In genomic region chr19:46553541-46553955, GRCm38 (mm10) we compare ENCODE assay signal across 9 mouse cellular contexts. TPM values are rescaled to one million over a fixed set of nuclear protein-coding genes. Genes with fewer than 3 reads are reported as not detected.
DNase-seq lines count a peak whose midpoint lies in the region; ATAC-seq and TF ChIP-seq lines count a peak whose summit lies in the region.
"Had no signal": no experiment of that assay in that cellular context is flagged by ENCODE, and none has a peak within 500 bp of the region (broad histone marks: within the 10 kb centered on the region; RNA-seq: fewer than 3 reads in every experiment).

No protein-coding gene starts in this region.

- peak; percentile 78 for ATAC-seq in hindbrain, embryonic 15.5 days (ENCODE audit: low FRiP score, low read depth)
- ATAC-seq in midbrain, postnatal 0 days (ENCODE audit: low FRiP score) = no peak
- no peak for ATAC-seq in kidney, embryonic 14.5 days (ENCODE audit: low FRiP score, low TSS enrichment)

- H3K36me3 ChIP-seq in hindbrain, embryonic 15.5 days = peaks cover 49% of the 10 kb centered on the region
- H3K36me3 ChIP-seq in midbrain, postnatal 0 days (ENCODE audit: insufficient read depth, low read length) = peaks cover 32% of the 10 kb centered on the region
- H3K36me3 ChIP-seq in kidney, embryonic 14.5 days (ENCODE audit: control insufficient read depth, insufficient read depth, low read length) = peaks cover 56% of the 10 kb centered on the region

- no peaks in the 10 kb centered on the region for H3K27me3 ChIP-seq in hindbrain, embryonic 15.5 days
- H3K27me3 ChIP-seq in midbrain, postnatal 0 days (ENCODE audit: insufficient read depth, low read length) = no peaks in the 10 kb centered on the region
- H3K27me3 ChIP-seq in kidney, embryonic 14.5 days (ENCODE audit: control insufficient read depth, insufficient read depth, low read length) = no peaks in the 10 kb centered on the region

- H3K9ac ChIP-seq in hindbrain, embryonic 15.5 days = no peak overlapping the region
- H3K9ac ChIP-seq in midbrain, postnatal 0 days (replicated peaks; ENCODE audit: low read length, poor library complexity, severe bottlenecking) = no peak overlapping the region
- H3K9ac ChIP-seq in kidney, embryonic 14.5 days (ENCODE audit: low read depth, low read length) = no peak overlapping the region

- TF ChIP-seq POLR2A in bone marrow, adult 2 months (IDR thresholded peaks at IDR 0.05; ENCODE audit: borderline replicate concordance, control insufficient read depth, low read depth, low read length) = no peak

- H3K4me1 ChIP-seq in bone marrow, adult 2 months (ENCODE audit: control insufficient read depth, insufficient read depth, low read length) = no peaks in the 10 kb centered on the region; the same call in 1 of the 2 replicates
- peaks cover 8% of the 10 kb centered on the region for H3K4me1 ChIP-seq in hindbrain, embryonic 15.5 days (replicated peaks)
- H3K4me1 ChIP-seq in midbrain, postnatal 0 days (ENCODE audit: insufficient read depth, low read length) = no peaks in the 10 kb centered on the region
- H3K4me1 ChIP-seq in kidney, embryonic 14.5 days (ENCODE audit: control insufficient read depth, insufficient read depth, low read length) = no peaks in the 10 kb centered on the region

- H3K9me3 ChIP-seq in hindbrain, embryonic 15.5 days = no peaks in the 10 kb centered on the region
- H3K9me3 ChIP-seq in midbrain, postnatal 0 days (ENCODE audit: low read length) = no peaks in the 10 kb centered on the region
- H3K9me3 ChIP-seq in kidney, embryonic 14.5 days (ENCODE audit: control insufficient read depth, low read length) = no peaks in the 10 kb centered on the region

- DNase-seq in layer of hippocampus, adult 2 months (ENCODE audit: low spot score in 2 of 2) = peak; percentile 52 to 56
- DNase-seq in layer of hippocampus, adult 9-10 months (ENCODE audit: low spot score) = no peak
- DNase-seq in Muller cell, postnatal 12 days (ENCODE audit: inconsistent ontology term) = peak; percentile 80
- DNase-seq in midbrain, postnatal 0 days (ENCODE audit: low spot score) = peak; percentile 80
- DNase-seq in thymus, adult 18-20 months = no peak

- no peak overlapping the region for H3K4me2 ChIP-seq in hindbrain, embryonic 15.5 days
- H3K4me2 ChIP-seq in midbrain, postnatal 0 days (ENCODE audit: low read depth, low read length, poor library complexity, severe bottlenecking) = no peak overlapping the region
- no peak overlapping the region for H3K4me2 ChIP-seq in kidney, embryonic 14.5 days (replicated peaks; ENCODE audit: low read depth, low read length)

- WGBS in bone marrow, adult 2 months = 24% methylated on average over 11 of the region's 11 CpGs
- WGBS in hindbrain, embryonic 15.5 days = 44% methylated on average over 11 of the region's 11 CpGs
- 43% methylated on average over 11 of the region's 11 CpGs for WGBS in midbrain, postnatal 0 days
- 78% methylated on average over 11 of the region's 11 CpGs for WGBS in kidney, embryonic 14.5 days

- no peak overlapping the region; the same call in 1 of the 2 replicates for H3K27ac ChIP-seq in layer of hippocampus, adult 2 months
- peak overlapping the region; percentile 78 for H3K27ac ChIP-seq in bone marrow, adult 2 months (ENCODE audit: control insufficient read depth, insufficient read depth, low read depth, low read length, poor library complexity)
- H3K27ac ChIP-seq in hindbrain, embryonic 15.5 days (replicated peaks) = no peak overlapping the region
- H3K27ac ChIP-seq in midbrain, postnatal 0 days (ENCODE audit: low read depth, low read length) = 0 out of 2 replicates have a peak overlapping the region, but pooled peaks have one; percentile 32
- no peak overlapping the region for H3K27ac ChIP-seq in kidney, embryonic 14.5 days (ENCODE audit: low read depth, low read length)
- H3K27ac ChIP-seq: kidney, postnatal 0 days had no signal

- TF ChIP-seq CTCF in layer of hippocampus, adult 2 months (conservative IDR thresholded peaks at IDR 0.05) = no peak
- no peak for TF ChIP-seq CTCF in bone marrow, adult 2 months (IDR thresholded peaks at IDR 0.05; ENCODE audit: control insufficient read depth, insufficient read depth, low read length)
- TF ChIP-seq CTCF in midbrain, postnatal 0 days (IDR thresholded peaks at IDR 0.05) = no peak

- no peak overlapping the region for H3K4me3 ChIP-seq in layer of hippocampus, adult 2 months
- no peak overlapping the region for H3K4me3 ChIP-seq in bone marrow, adult 2 months (replicated peaks; ENCODE audit: control insufficient read depth, low read depth, low read length)
- no peak overlapping the region for H3K4me3 ChIP-seq in hindbrain, embryonic 15.5 days
- H3K4me3 ChIP-seq in midbrain, postnatal 0 days (ENCODE audit: low read depth, low read length) = no peak overlapping the region
- H3K4me3 ChIP-seq in kidney, embryonic 14.5 days (ENCODE audit: low read length) = no peak overlapping the region

RNA-seq across cellular contexts. Expression of gene Arl3, which starts 19.4 kb away (rescaled TPM):
- total RNA-seq in layer of hippocampus, adult 2 months (2021) = 100 to 1,000 TPM; 122 to 129 TPM
- polyA plus RNA-seq in bone marrow, adult 2 months (2011; ENCODE audit: insufficient read depth, insufficient read length, low replicate concordance, missing spikeins) = 14.0 and 18.3 TPM in 2 replicates
- polyA plus RNA-seq in hindbrain, embryonic 15.5 days (2015; fragmentation: Nextera tagmentation; extraction: Ambion mirVana) = 208 and 221 TPM in 2 replicates
- 94.5 and 109 TPM in 2 replicates for total RNA-seq in midbrain, postnatal 0 days (2014; rRNA removed)
- polyA plus RNA-seq in midbrain, postnatal 0 days (2015; fragmentation: Nextera tagmentation; extraction: Ambion mirVana) = 192 and 194 TPM in 2 replicates
- polyA plus RNA-seq in kidney, embryonic 14.5 days (2014; fragmentation: Nextera tagmentation; extraction: Ambion mirVana) = 98.3 and 182 TPM in 2 replicates

RNA-seq across cellular contexts. Expression of gene Sfxn2, which starts 19.6 kb away (rescaled TPM):
- 1 to 10 TPM; 7.4 to 8.3 TPM for total RNA-seq in layer of hippocampus, adult 2 months (2021)
- 4.3 and 9.4 TPM in 2 replicates for polyA plus RNA-seq in bone marrow, adult 2 months (2011; ENCODE audit: insufficient read depth, insufficient read length, low replicate concordance, missing spikeins)
- 10.2 and 11.3 TPM in 2 replicates for polyA plus RNA-seq in hindbrain, embryonic 15.5 days (2015; fragmentation: Nextera tagmentation; extraction: Ambion mirVana)
- total RNA-seq in midbrain, postnatal 0 days (2014; rRNA removed) = 5.9 and 6.0 TPM in 2 replicates
- polyA plus RNA-seq in midbrain, postnatal 0 days (2015; fragmentation: Nextera tagmentation; extraction: Ambion mirVana) = 9.5 and 9.8 TPM in 2 replicates
- polyA plus RNA-seq in kidney, embryonic 14.5 days (2014; fragmentation: Nextera tagmentation; extraction: Ambion mirVana) = 18.1 and 25.1 TPM in 2 replicates

RNA-seq across cellular contexts. Expression of gene Wbp1l, which starts 45.3 kb away (rescaled TPM):
- 10 to 100 TPM; 33.5 to 38.0 TPM for total RNA-seq in layer of hippocampus, adult 2 months (2021)
- polyA plus RNA-seq in bone marrow, adult 2 months (2011; ENCODE audit: insufficient read depth, insufficient read length, low replicate concordance, missing spikeins) = 15.8 and 29.3 TPM in 2 replicates
- polyA plus RNA-seq in hindbrain, embryonic 15.5 days (2015; fragmentation: Nextera tagmentation; extraction: Ambion mirVana) = 37.4 and 41.1 TPM in 2 replicates
- 44.2 and 44.8 TPM in 2 replicates for total RNA-seq in midbrain, postnatal 0 days (2014; rRNA removed)
- polyA plus RNA-seq in midbrain, postnatal 0 days (2015; fragmentation: Nextera tagmentation; extraction: Ambion mirVana) = 27.1 and 27.8 TPM in 2 replicates
- 26.2 and 46.1 TPM in 2 replicates for polyA plus RNA-seq in kidney, embryonic 14.5 days (2014; fragmentation: Nextera tagmentation; extraction: Ambion mirVana)

RNA-seq across cellular contexts. Expression of gene Trim8, which starts 52.0 kb away (rescaled TPM):
- 100 to 1,000 TPM in 1 of 2 experiments, 10 to 100 TPM in 1; 99.9 to 108 TPM for total RNA-seq in layer of hippocampus, adult 2 months (2021)
- 13.9 and 25.9 TPM in 2 replicates for polyA plus RNA-seq in bone marrow, adult 2 months (2011; ENCODE audit: insufficient read depth, insufficient read length, low replicate concordance, missing spikeins)
- polyA plus RNA-seq in hindbrain, embryonic 15.5 days (2015; fragmentation: Nextera tagmentation; extraction: Ambion mirVana) = 27.8 and 31.9 TPM in 2 replicates
- total RNA-seq in midbrain, postnatal 0 days (2014; rRNA removed) = 96.6 and 103 TPM in 2 replicates
- polyA plus RNA-seq in midbrain, postnatal 0 days (2015; fragmentation: Nextera tagmentation; extraction: Ambion mirVana) = 27.8 and 30.4 TPM in 2 replicates
- polyA plus RNA-seq in kidney, embryonic 14.5 days (2014; fragmentation: Nextera tagmentation; extraction: Ambion mirVana) = 28.3 and 35.6 TPM in 2 replicates

Comparison
In these comparisons a context has a peak if more than half of its experiments do, and no peak if none do; other contexts are left out.
1. DNase-seq: peak in layer of hippocampus, adult 2 months (2 of 2), Muller cell, postnatal 12 days (single experiment) and midbrain, postnatal 0 days (single experiment); none in layer of hippocampus, adult 9-10 months (single experiment) and thymus, adult 18-20 months (0 of 2).
2. H3K27ac ChIP-seq: peak in bone marrow, adult 2 months (single experiment) and midbrain, postnatal 0 days (single experiment); none in layer of hippocampus, adult 2 months (single experiment), hindbrain, embryonic 15.5 days (single experiment) and kidney, embryonic 14.5 days (single experiment).